Mouse (Mus musculus): ENCODE measurements around the gene Nfib. TPM values are rescaled to one million over a fixed set of nuclear protein-coding genes. Genes with fewer than 3 reads are reported as not detected.

Nfib gene
- polyA plus RNA-seq, 1 experiment from 2014 or later = 60.0 TPM

DNA sequence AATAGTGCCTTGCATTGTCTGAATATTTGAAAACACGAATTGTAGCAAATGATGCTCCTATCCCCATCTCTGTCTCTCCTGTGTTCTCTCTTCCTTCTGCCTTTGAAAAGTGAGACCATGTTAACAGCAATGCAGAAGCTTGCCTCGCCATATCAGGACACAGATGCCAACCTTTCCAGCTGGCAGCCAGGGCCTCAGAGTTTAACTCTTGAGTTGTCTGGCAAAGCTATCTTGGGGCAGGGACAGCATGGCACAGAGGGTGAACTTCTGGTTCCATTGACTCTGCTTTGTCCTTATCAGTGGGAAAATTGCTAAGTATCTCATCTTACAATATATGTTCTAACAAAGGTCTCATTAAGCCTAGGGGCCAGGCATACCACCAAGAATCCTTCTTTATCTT is 212.8 kb downstream of the Nfib start:
- Histone ChIP-seq H3K4me2 (no peak overlapping the region), H3K27ac (peak overlapping the region; percentile 35), H3K4me3 (no peak overlapping the region), H3K9me3 (replicated peaks) (no peaks in the 10 kb centered on the region), H3K4me1 (replicated peaks) (peaks cover 62% of the 10 kb centered on the region), H3K27me3 (no peaks in the 10 kb centered on the region), H3K9ac (no peak overlapping the region), H3K36me3 (peaks cover 11% of the 10 kb centered on the region)
- WGBS = 39% methylated on average over 2 of the region's 2 CpGs
- no peak for ATAC-seq (replicated peaks; ENCODE audit: insufficient number of reproducible peaks, insufficient read depth, low FRiP score, low read depth)

DNA sequence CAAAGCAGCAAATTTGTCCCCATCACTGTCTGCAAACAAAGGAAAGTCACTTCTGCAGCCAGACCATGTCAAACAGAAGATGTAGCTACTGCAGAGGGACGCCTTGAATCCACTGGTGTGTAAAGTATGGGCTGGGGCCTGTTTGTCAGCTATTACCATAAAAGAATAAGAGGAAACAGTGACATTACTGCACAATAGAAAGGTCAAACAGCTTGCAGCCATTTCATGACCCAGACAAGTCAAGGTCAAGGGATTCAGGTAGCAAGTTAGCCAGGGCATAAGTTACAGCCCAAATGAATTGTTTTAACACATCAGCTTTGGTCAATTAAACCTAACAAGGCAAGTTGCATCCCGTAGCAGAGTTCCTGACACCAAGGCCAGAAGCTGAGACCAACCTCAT is 215.6 kb downstream of the Nfib start:
- Histone ChIP-seq H3K36me3 (peaks cover 9% of the 10 kb centered on the region), H3K4me1 (replicated peaks) (peaks cover 58% of the 10 kb centered on the region), H3K9me3 (replicated peaks) (no peaks in the 10 kb centered on the region), H3K4me3 (no peak overlapping the region), H3K27ac (peak overlapping the region; percentile 60), H3K9ac (no peak overlapping the region), H3K27me3 (no peaks in the 10 kb centered on the region), H3K4me2 (no peak overlapping the region)
- ATAC-seq (replicated peaks; ENCODE audit: insufficient number of reproducible peaks, insufficient read depth, low FRiP score, low read depth) = no peak
- WGBS = 50% methylated on average over 2 of the region's 2 CpGs

DNA sequence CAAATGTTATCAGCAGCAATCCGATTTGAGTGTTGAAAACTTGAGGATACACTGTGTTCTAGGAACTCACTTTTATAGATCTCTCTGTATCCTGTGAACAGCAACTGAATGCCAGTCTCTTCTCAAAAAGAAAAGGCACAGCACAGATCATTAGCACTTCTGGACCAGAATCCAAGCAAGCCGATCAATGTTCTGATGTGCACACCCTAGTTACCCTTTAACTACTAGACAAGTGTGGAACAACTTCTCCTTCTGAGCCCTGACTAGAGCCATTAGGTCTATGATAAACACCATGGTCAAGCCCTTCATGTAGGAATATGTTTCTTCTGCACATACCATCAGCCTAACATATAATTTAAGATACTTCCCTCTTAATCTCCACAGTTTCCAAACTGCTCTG is 219.6 kb downstream of the Nfib start:
- Histone ChIP-seq H3K9ac (no peak overlapping the region), H3K4me2 (no peak overlapping the region), H3K27me3 (no peaks in the 10 kb centered on the region), H3K27ac (no peak overlapping the region), H3K36me3 (peaks cover 9% of the 10 kb centered on the region), H3K4me1 (replicated peaks) (peaks cover 47% of the 10 kb centered on the region), H3K4me3 (no peak overlapping the region), H3K9me3 (replicated peaks) (no peaks in the 10 kb centered on the region)
- no peak for ATAC-seq (replicated peaks; ENCODE audit: insufficient number of reproducible peaks, insufficient read depth, low FRiP score, low read depth)
- 81% methylated on average over 2 of the region's 2 CpGs for WGBS

DNA sequence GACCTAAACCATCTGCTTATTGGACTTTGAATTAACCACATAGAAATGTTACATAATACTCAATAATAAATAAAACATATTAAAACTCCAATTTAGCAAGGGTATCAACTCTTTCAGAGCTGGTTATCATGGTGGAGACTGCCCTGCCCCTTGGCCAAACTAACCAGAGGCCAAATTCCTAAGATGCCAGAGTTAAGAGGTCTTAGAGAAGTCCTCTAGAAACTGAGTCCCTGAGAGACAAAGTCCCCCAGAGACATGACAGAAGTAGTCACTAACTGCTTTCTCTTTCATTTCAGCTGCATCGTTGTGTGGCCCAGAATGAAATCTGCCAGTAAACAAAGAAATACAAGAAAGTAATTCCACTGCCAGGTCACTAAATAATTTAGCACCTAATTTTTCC is 221.7 kb downstream of the Nfib start:
- no peaks in the 10 kb centered on the region for H3K9me3 ChIP-seq (replicated peaks)
- H3K27me3 ChIP-seq = no peaks in the 10 kb centered on the region
- H3K36me3 ChIP-seq = peaks cover 14% of the 10 kb centered on the region
- peaks cover 36% of the 10 kb centered on the region for H3K4me1 ChIP-seq (replicated peaks)
- H3K27ac ChIP-seq = peak overlapping the region; percentile 76
- H3K9ac ChIP-seq = no peak overlapping the region
- H3K4me3 ChIP-seq = 0 out of 2 replicates have a peak overlapping the region, but pooled peaks have one; percentile 17
- H3K4me2 ChIP-seq = peak overlapping the region; percentile 53
- 13% methylated on average over 1 of the region's 1 CpGs for WGBS
- no peak for ATAC-seq (replicated peaks; ENCODE audit: insufficient number of reproducible peaks, insufficient read depth, low FRiP score, low read depth)

DNA sequence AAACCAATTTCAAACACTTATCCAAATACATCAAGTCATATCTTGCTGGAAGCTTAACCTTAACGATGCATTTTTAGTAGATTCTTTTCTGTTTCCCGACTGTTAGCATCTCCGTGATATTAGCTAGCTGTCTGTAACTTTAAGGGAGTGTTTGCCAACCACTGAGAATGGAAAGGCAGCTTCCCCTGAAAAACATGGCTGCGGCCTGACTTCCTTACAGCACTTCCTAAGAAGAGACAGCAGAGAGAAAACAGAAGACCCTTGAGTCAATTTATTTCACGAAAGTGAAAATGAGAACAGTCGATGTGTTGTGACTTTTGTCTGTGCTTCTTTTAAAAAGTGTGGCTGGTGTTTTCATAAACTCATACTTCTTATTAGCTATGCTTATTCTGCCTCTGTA is 222.3 kb downstream of the Nfib start:
- no peaks in the 10 kb centered on the region for H3K27me3 ChIP-seq
- H3K4me1 ChIP-seq (replicated peaks) = peaks cover 42% of the 10 kb centered on the region
- H3K4me2 ChIP-seq = peak overlapping the region; percentile 53
- WGBS = 28% methylated on average over 6 of the region's 6 CpGs
- no peak for ATAC-seq (replicated peaks; ENCODE audit: insufficient number of reproducible peaks, insufficient read depth, low FRiP score, low read depth)
- peak overlapping the region; percentile 76 for H3K27ac ChIP-seq
- 0 out of 2 replicates have a peak overlapping the region, but pooled peaks have one; percentile 7 for H3K4me3 ChIP-seq
- peaks cover 14% of the 10 kb centered on the region for H3K36me3 ChIP-seq
- 0 out of 2 replicates have a peak overlapping the region, but pooled peaks have one; percentile 17 for H3K9ac ChIP-seq
- H3K9me3 ChIP-seq (replicated peaks) = no peaks in the 10 kb centered on the region

DNA sequence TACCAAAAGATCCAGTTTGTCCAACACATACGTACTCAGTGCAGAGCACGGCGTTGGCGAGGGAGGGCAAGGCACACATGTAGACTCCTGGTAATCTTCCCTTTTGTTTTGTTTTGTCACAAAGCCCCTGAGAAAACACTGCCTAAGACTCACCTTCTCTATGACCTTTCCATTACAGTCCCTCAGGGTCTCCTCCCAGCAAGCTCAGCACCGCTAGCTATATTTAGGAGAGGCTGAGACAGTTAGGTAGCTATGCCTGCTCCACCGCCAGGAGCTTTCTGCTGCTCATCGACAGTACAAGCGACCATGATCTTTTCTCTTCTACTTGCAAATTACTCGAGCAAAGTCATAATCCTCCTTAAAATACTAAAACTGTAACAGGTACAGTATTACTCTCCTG is 224.9 kb downstream of the Nfib start:
- Histone ChIP-seq H3K27ac (peak overlapping the region; percentile 57), H3K36me3 (0 out of 2 replicates have a peak, but pooled peaks cover 5% of the 10 kb centered on the region), H3K9me3 (replicated peaks) (no peaks in the 10 kb centered on the region)

DNA sequence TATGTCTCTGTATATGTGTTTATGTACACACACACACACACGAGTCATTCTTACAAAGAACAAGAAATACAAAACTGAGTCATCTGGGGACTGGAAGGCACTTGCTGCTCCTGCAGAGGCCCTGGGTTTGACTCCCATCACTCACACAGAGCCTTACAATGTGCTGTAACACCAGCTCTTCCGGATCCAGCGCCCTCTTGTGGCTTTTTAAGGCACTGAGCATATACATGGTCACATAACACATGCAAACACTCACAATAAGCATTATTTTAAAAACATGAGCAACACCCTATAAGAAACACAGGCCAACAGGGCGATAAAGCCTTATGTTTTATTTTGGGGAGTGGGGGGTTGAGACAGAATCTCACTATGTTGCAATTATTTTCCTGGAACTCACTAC is 226.2 kb downstream of the Nfib start:
- Histone ChIP-seq H3K36me3 (0 out of 2 replicates have a peak, but pooled peaks cover 5% of the 10 kb centered on the region), H3K4me2 (no peak overlapping the region), H3K27ac (no peak overlapping the region), H3K4me3 (no peak overlapping the region), H3K4me1 (replicated peaks) (peaks cover 48% of the 10 kb centered on the region), H3K27me3 (no peaks in the 10 kb centered on the region), H3K9ac (no peak overlapping the region), H3K9me3 (replicated peaks) (no peaks in the 10 kb centered on the region)
- ATAC-seq (replicated peaks; ENCODE audit: insufficient number of reproducible peaks, insufficient read depth, low FRiP score, low read depth) = no peak
- WGBS = 67% methylated on average over 4 of the region's 4 CpGs

More for the DNA sequence above, 224.9 kb downstream of the Nfib start:
- Histone ChIP-seq H3K4me1 (replicated peaks) (peaks cover 52% of the 10 kb centered on the region), H3K9ac (no peak overlapping the region), H3K27me3 (no peaks in the 10 kb centered on the region), H3K4me3 (no peak overlapping the region), H3K4me2 (peak overlapping the region; percentile 17)
- no peak for ATAC-seq (replicated peaks; ENCODE audit: insufficient number of reproducible peaks, insufficient read depth, low FRiP score, low read depth)
- WGBS = 50% methylated on average over 9 of the region's 9 CpGs

DNA sequence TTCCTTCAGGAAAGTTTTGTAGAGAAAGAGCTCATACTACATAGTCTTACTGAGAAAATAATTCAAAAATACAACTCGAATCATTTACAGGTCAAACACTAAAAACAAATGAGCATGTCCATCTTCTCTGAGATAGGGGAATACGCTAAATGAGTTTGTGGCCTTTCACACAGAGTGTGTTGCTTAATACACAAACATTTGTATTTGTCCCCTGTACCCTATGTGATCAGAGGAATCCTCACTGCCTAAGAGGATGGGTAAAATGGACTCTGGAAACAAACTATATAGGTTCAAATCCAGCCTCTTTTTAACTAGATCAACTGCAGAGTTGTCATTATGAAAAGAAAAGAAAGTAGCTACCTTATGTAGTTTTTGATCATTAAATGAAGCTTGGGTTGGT is 227.8 kb downstream of the Nfib start:
- ATAC-seq (replicated peaks; ENCODE audit: insufficient number of reproducible peaks, insufficient read depth, low FRiP score, low read depth) = no peak
- H3K9me3 ChIP-seq (replicated peaks) = no peaks in the 10 kb centered on the region
- H3K4me3 ChIP-seq = no peak overlapping the region
- H3K36me3 ChIP-seq = 0 out of 2 replicates have a peak, but pooled peaks cover 5% of the 10 kb centered on the region
- H3K27me3 ChIP-seq = no peaks in the 10 kb centered on the region
- H3K9ac ChIP-seq = no peak overlapping the region
- no peak overlapping the region for H3K4me2 ChIP-seq
- WGBS = 87% methylated on average over 2 of the region's 2 CpGs
- H3K4me1 ChIP-seq (replicated peaks) = peaks cover 48% of the 10 kb centered on the region
- no peak overlapping the region for H3K27ac ChIP-seq

DNA sequence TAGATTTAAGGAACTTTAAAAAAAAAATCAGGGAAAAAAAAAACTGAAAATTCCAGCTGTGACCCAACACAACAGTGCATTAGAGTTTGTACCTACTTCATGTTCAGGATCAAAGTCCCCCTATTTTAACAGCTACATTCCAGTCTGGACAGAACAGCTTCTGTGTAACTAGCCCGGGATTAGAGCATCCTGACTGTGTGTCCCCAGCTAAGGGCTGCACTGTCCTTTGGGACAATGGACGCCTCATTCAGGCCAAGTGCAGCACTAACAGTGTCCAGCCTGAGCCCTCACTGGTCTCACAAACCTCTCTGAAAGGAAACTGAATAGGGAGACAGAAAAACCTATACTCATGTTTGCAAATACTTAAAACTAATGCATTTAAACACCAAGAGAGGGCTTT is 229.1 kb downstream of the Nfib start:
- peaks cover 52% of the 10 kb centered on the region for H3K4me1 ChIP-seq (replicated peaks)
- 48% methylated on average over 2 of the region's 2 CpGs for WGBS
- H3K4me2 ChIP-seq = no peak overlapping the region
- no peak for ATAC-seq (replicated peaks; ENCODE audit: insufficient number of reproducible peaks, insufficient read depth, low FRiP score, low read depth)
- no peak overlapping the region for H3K9ac ChIP-seq
- H3K27ac ChIP-seq = peak overlapping the region; percentile 9; the same call in 1 of the 2 replicates
- H3K4me3 ChIP-seq = no peak overlapping the region
- H3K9me3 ChIP-seq (replicated peaks) = no peaks in the 10 kb centered on the region
- H3K36me3 ChIP-seq = 0 out of 2 replicates have a peak, but pooled peaks cover 5% of the 10 kb centered on the region
- H3K27me3 ChIP-seq = no peaks in the 10 kb centered on the region

DNA sequence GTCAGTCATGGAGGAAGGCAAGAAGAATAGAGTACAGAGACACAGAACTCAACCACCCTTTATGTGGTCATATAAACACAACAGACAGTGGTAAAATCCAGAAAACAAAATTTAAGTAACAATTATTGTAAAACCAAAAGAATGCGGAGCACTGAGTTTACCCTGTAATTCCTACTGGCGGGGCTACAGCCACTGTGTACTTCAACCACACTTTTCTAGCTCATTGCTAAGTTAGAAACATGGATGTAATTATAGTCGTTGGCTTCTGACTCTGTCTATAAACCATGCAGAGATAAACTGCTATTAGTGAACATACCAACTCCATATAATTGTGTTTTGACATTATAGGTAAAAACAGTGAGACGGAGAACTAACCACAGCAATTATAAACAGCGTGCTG is 231.2 kb downstream of the Nfib start:
- Histone ChIP-seq H3K9ac (no peak overlapping the region), H3K27me3 (no peaks in the 10 kb centered on the region), H3K27ac (no peak overlapping the region), H3K36me3 (0 out of 2 replicates have a peak, but pooled peaks cover 1% of the 10 kb centered on the region), H3K4me2 (no peak overlapping the region), H3K4me3 (no peak overlapping the region), H3K9me3 (replicated peaks) (no peaks in the 10 kb centered on the region), H3K4me1 (replicated peaks) (peaks cover 70% of the 10 kb centered on the region)
- no peak for ATAC-seq (replicated peaks; ENCODE audit: insufficient number of reproducible peaks, insufficient read depth, low FRiP score, low read depth)
- 82% methylated on average over 5 of the region's 5 CpGs for WGBS

DNA sequence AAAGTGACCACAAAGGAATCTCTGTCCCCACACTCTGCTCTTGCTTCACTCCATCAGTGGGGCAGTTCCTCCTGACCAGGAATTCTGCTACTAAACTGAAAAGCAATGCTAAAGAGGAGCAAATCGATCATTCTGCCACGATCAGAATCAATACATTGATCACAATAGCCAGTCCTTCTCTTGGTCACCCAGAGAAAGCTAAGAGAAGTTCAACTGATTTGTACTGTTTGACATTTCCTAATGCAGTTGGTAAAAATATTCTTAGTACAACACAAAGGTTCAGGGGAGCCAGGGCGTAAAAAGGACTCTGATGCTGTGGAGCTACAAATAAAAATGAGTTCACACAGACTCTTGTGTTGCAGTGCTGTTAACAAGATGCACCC is 234.6 kb downstream of the Nfib start:
- peak overlapping the region; percentile 14 for H3K4me2 ChIP-seq
- H3K4me1 ChIP-seq (replicated peaks) = peaks cover 84% of the 10 kb centered on the region
- H3K36me3 ChIP-seq = no peaks in the 10 kb centered on the region
- ATAC-seq (replicated peaks; ENCODE audit: insufficient number of reproducible peaks, insufficient read depth, low FRiP score, low read depth) = no peak
- no peaks in the 10 kb centered on the region for H3K9me3 ChIP-seq (replicated peaks)
- H3K27me3 ChIP-seq = no peaks in the 10 kb centered on the region
- H3K4me3 ChIP-seq = no peak overlapping the region
- 71% methylated on average over 3 of the region's 3 CpGs for WGBS
- peak overlapping the region; percentile 80 for H3K27ac ChIP-seq
- peak overlapping the region; percentile 19; the same call in 1 of the 2 replicates for H3K9ac ChIP-seq

DNA sequence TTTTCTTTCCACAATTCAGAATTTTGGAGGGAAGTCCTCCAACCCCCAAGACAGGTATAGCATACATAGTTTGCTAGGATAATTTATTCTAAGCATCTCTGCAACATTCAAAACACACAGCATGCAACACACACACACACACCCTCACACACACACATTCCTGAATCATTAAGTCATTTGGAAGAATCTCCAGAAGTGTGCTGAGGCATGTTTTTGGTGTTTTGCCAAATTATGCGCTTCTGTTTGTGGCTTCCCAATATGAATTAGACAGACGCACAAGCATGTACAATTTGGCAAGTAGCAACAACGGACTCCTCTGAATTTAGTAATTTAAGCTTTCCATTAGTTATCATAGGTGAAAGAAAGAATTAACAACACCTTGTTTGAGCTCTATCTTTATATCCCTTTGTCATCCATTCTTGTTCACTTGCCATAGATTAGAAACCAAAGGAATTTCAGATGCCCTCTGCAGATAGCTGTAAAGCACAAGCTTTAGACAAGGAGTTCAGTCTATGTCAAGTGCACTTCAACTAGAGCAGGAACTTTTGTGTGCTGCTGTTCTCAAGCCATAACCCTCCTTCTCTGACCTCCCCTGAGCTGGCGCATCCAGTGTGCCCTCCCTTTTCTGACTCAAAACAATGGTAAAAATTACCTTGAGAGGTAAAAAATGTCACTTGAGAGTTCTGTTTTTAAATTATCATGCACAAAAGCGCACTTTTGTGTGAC is 235.2 kb downstream of the Nfib start:
- Histone ChIP-seq H3K27me3 (no peaks in the 10 kb centered on the region), H3K4me2 (peak overlapping the region; percentile 14), H3K36me3 (no peaks in the 10 kb centered on the region), H3K4me1 (replicated peaks) (peaks cover 83% of the 10 kb centered on the region), H3K27ac (peak overlapping the region; percentile 80), H3K9ac (peak overlapping the region; percentile 19; the same call in 1 of the 2 replicates), H3K9me3 (replicated peaks) (no peaks in the 10 kb centered on the region), H3K4me3 (no peak overlapping the region)
- WGBS = 33% methylated on average over 5 of the region's 5 CpGs
- ATAC-seq (replicated peaks; ENCODE audit: insufficient number of reproducible peaks, insufficient read depth, low FRiP score, low read depth) = 0 out of 2 replicates have a peak, but pooled peaks have one; percentile 20

All from heart, embryonic 15.5 days (tissue).